ENCODE assay signal across 8 mouse cellular contexts in genomic region chr2:60717348-60717747, GRCm38 (mm10). TPM values are rescaled to one million over a fixed set of nuclear protein-coding genes. Genes with fewer than 3 reads are reported as not detected.
DNase-seq lines count a peak whose midpoint lies in the region; ATAC-seq and TF ChIP-seq lines count a peak whose summit lies in the region.

No protein-coding gene starts in this region.

- 34% methylated on average over 13 of the region's 13 CpGs for WGBS in lung, embryonic 14.5 days
- WGBS in small intestine, adult 2 months: 71% methylated on average over 13 of the region's 13 CpGs

- H3K4me3 ChIP-seq in lung, embryonic 14.5 days (ENCODE audit: low read depth, low read length): no peak overlapping the region
- H3K4me3 ChIP-seq in small intestine, adult 2 months (ENCODE audit: low read depth, low read length): peak overlapping the region; percentile 28

- peak overlapping the region; percentile 40 for H3K4me2 ChIP-seq in lung, embryonic 14.5 days

- peak; percentile 18; the same call in 1 of the 2 replicates for ATAC-seq in lung, embryonic 14.5 days (ENCODE audit: insufficient read depth)

- peaks cover 18% of the 10 kb centered on the region for H3K4me1 ChIP-seq in lung, embryonic 14.5 days (ENCODE audit: insufficient read depth)
- peaks cover 4% of the 10 kb centered on the region; the same call in 1 of the 2 replicates for H3K4me1 ChIP-seq in small intestine, adult 2 months (ENCODE audit: control insufficient read depth, insufficient read depth, insufficient read length, low read length)

- no peaks in the 10 kb centered on the region for H3K36me3 ChIP-seq in lung, embryonic 14.5 days (ENCODE audit: insufficient read depth)
- no peaks in the 10 kb centered on the region for H3K36me3 ChIP-seq in small intestine, adult 2 months (ENCODE audit: control insufficient read depth, insufficient read depth, low read length)

- no peaks in the 10 kb centered on the region for H3K27me3 ChIP-seq in lung, embryonic 14.5 days (ENCODE audit: insufficient read depth, low read length)
- H3K27me3 ChIP-seq in small intestine, adult 2 months (ENCODE audit: control insufficient read depth, insufficient read depth, low read length): no peaks in the 10 kb centered on the region

- no peaks in the 10 kb centered on the region for H3K9me3 ChIP-seq in lung, embryonic 14.5 days (ENCODE audit: low read depth, low read length)

- no peak overlapping the region for H3K9ac ChIP-seq in lung, embryonic 14.5 days

- no peak for TF ChIP-seq POLR2A in small intestine, adult 2 months (IDR thresholded peaks at IDR 0.05; ENCODE audit: low read depth, low read length)

- H3K27ac ChIP-seq in lung, embryonic 14.5 days (ENCODE audit: low read depth): peak overlapping the region; percentile 12; the same call in 1 of the 2 replicates
- H3K27ac ChIP-seq in small intestine, adult 2 months (ENCODE audit: insufficient read depth, low read depth, low read length): no peak overlapping the region

- TF ChIP-seq CTCF in lung, embryonic 14.5 days (IDR thresholded peaks at IDR 0.05; ENCODE audit: low read depth): no peak
- TF ChIP-seq CTCF in small intestine, adult 2 months (IDR thresholded peaks at IDR 0.05; ENCODE audit: extremely low read depth, insufficient read length, insufficient replicate concordance, low read depth, low read length): no peak

- DNase-seq in adrenal gland, postnatal 14 days: peak; percentile 32
- DNase-seq in adrenal gland, postnatal 10 days: no peak
- peak; percentile 1 for DNase-seq in spleen, adult 12 weeks (ENCODE audit: low spot score)
- DNase-seq in spleen, adult 18-20 months: no peak
- peak; percentile 50 for DNase-seq in kidney, adult 9 months
- peak; percentile 74 for DNase-seq in lung, embryonic 14.5 days
- DNase-seq in cerebellum, adult 9-10 months: no peak

RNA-seq across cellular contexts. Expression of gene Itgb6, which starts 5.1 kb away (rescaled TPM):
- not detected in 2 replicates for total RNA-seq in adrenal gland, postnatal 14 days (2021)
- 1 to 10 TPM in 1 of 2 experiments, under 1 TPM in 1; 0.81 to 6.0 TPM for total RNA-seq in adrenal gland, postnatal 10 days (2021)
- 5.5 and 6.2 TPM in 2 replicates for polyA plus RNA-seq in lung, embryonic 14.5 days (2014; fragmentation: Nextera tagmentation; extraction: Ambion mirVana)
- polyA plus RNA-seq in small intestine, adult 2 months (2012; rRNA removed): 1.8 and 11.7 TPM in 2 replicates

Comparison
In these comparisons a context has a peak if more than half of its experiments do, and no peak if none do; other contexts are left out.
1. DNase-seq: peak in adrenal gland, postnatal 14 days (single experiment), spleen, adult 12 weeks (single experiment), kidney, adult 9 months (single experiment) and lung, embryonic 14.5 days (single experiment); none in adrenal gland, postnatal 10 days (single experiment), spleen, adult 18-20 months (0 of 2) and cerebellum, adult 9-10 months (single experiment).